Comparison of ENCODE assay signal across 19 mouse cellular contexts in genomic region chr11:64663166-64663565, GRCm38 (mm10).
DNase-seq lines count a peak whose midpoint lies in the region; ATAC-seq and TF ChIP-seq lines count a peak whose summit lies in the region.
"Had no signal": no experiment of that assay in that cellular context is flagged by ENCODE, and none has a peak within 500 bp of the region (broad histone marks: within the 10 kb centered on the region; RNA-seq: fewer than 3 reads in every experiment).

No protein-coding gene starts in this region.

- H3K27me3 ChIP-seq in forebrain, embryonic 14.5 days (replicated peaks; ENCODE audit: control insufficient read depth, insufficient read depth, low read length) = no peaks in the 10 kb centered on the region
- H3K27me3 ChIP-seq in forebrain, postnatal 0 days (ENCODE audit: insufficient read depth, low read length) = no peaks in the 10 kb centered on the region
- H3K27me3 ChIP-seq in hindbrain, embryonic 11.5 days (ENCODE audit: control insufficient read depth, insufficient read depth, low read length) = no peaks in the 10 kb centered on the region
- no peaks in the 10 kb centered on the region; the same call in 1 of the 2 replicates for H3K27me3 ChIP-seq in hindbrain, embryonic 12.5 days
- H3K27me3 ChIP-seq in midbrain, embryonic 12.5 days = no peaks in the 10 kb centered on the region
- H3K27me3 ChIP-seq: embryonic facial prominence, embryonic 12.5 days; hindbrain, embryonic 15.5 days; liver, embryonic 15.5 days had no signal

- no peak for TF ChIP-seq CTCF in forebrain, postnatal 0 days (IDR thresholded peaks at IDR 0.05; ENCODE audit: low read depth)

- no peak overlapping the region for H3K27ac ChIP-seq in forebrain, embryonic 14.5 days (ENCODE audit: low read depth, low read length)
- H3K27ac ChIP-seq in forebrain, postnatal 0 days (ENCODE audit: low read depth, low read length) = no peak overlapping the region
- no peak overlapping the region for H3K27ac ChIP-seq in hindbrain, embryonic 11.5 days (ENCODE audit: low read depth, low read length)
- no peak overlapping the region for H3K27ac ChIP-seq in hindbrain, embryonic 12.5 days
- H3K27ac ChIP-seq in midbrain, embryonic 12.5 days (replicated peaks) = no peak overlapping the region
- H3K27ac ChIP-seq: embryonic facial prominence, embryonic 12.5 days; heart, adult 2 months; hindbrain, embryonic 15.5 days; left cerebral cortex, adult 2 months; liver, embryonic 15.5 days had no signal

- WGBS in forebrain, embryonic 14.5 days = 14% methylated on average over 6 of the region's 6 CpGs
- WGBS in forebrain, postnatal 0 days = 20% methylated on average over 6 of the region's 6 CpGs
- 34% methylated on average over 6 of the region's 6 CpGs for WGBS in hindbrain, embryonic 11.5 days
- 28% methylated on average over 6 of the region's 6 CpGs for WGBS in hindbrain, embryonic 12.5 days
- WGBS in midbrain, embryonic 12.5 days = 17% methylated on average over 6 of the region's 6 CpGs

- H3K4me3 ChIP-seq in forebrain, embryonic 14.5 days (ENCODE audit: low read depth, low read length) = no peak overlapping the region
- H3K4me3 ChIP-seq in forebrain, postnatal 0 days (ENCODE audit: low read depth, low read length) = no peak overlapping the region
- no peak overlapping the region for H3K4me3 ChIP-seq in hindbrain, embryonic 11.5 days (ENCODE audit: low read depth, low read length)
- H3K4me3 ChIP-seq in hindbrain, embryonic 12.5 days = no peak overlapping the region
- no peak overlapping the region for H3K4me3 ChIP-seq in midbrain, embryonic 12.5 days
- H3K4me3 ChIP-seq: embryonic facial prominence, embryonic 12.5 days; heart, adult 2 months; hindbrain, embryonic 15.5 days; left cerebral cortex, adult 2 months; liver, embryonic 15.5 days had no signal

- no peak overlapping the region for H3K9ac ChIP-seq in forebrain, embryonic 14.5 days (ENCODE audit: low read length)
- H3K9ac ChIP-seq in forebrain, postnatal 0 days = no peak overlapping the region
- H3K9ac ChIP-seq in hindbrain, embryonic 11.5 days (ENCODE audit: low read depth, low read length) = no peak overlapping the region
- H3K9ac ChIP-seq in hindbrain, embryonic 12.5 days = no peak overlapping the region
- no peak overlapping the region for H3K9ac ChIP-seq in midbrain, embryonic 12.5 days (replicated peaks)
- H3K9ac ChIP-seq: embryonic facial prominence, embryonic 12.5 days; hindbrain, embryonic 15.5 days; liver, embryonic 15.5 days had no signal

- 0 out of 2 replicates have a peak, but pooled peaks cover 3% of the 10 kb centered on the region for H3K4me1 ChIP-seq in forebrain, embryonic 14.5 days (ENCODE audit: control insufficient read depth, insufficient read depth, low read length)
- H3K4me1 ChIP-seq in forebrain, postnatal 0 days (ENCODE audit: insufficient read depth) = 0 out of 2 replicates have a peak, but pooled peaks cover 3% of the 10 kb centered on the region
- H3K4me1 ChIP-seq in hindbrain, embryonic 11.5 days (replicated peaks; ENCODE audit: control insufficient read depth, insufficient read depth, low read length) = no peaks in the 10 kb centered on the region
- peaks cover 5% of the 10 kb centered on the region; the same call in 1 of the 2 replicates for H3K4me1 ChIP-seq in hindbrain, embryonic 12.5 days
- peaks cover 11% of the 10 kb centered on the region for H3K4me1 ChIP-seq in midbrain, embryonic 12.5 days
- H3K4me1 ChIP-seq: liver, embryonic 15.5 days had no signal

- no peak for ATAC-seq in forebrain, embryonic 14.5 days
- no peak for ATAC-seq in forebrain, postnatal 0 days
- no peak for ATAC-seq in hindbrain, embryonic 11.5 days (ENCODE audit: low FRiP score)
- no peak for ATAC-seq in hindbrain, embryonic 12.5 days (ENCODE audit: low FRiP score)
- ATAC-seq in midbrain, embryonic 12.5 days (ENCODE audit: low FRiP score, low read depth) = no peak

- peak; percentile 29 for DNase-seq in forebrain, embryonic 14.5 days (ENCODE audit: low spot score)
- DNase-seq in forebrain, postnatal 0 days = no peak
- DNase-seq in hindbrain, embryonic 11.5 days (ENCODE audit: low spot score) = peak; percentile 4
- peak; percentile 5 for DNase-seq in brain, adult 2 months (ENCODE audit: low read depth, low spot score)
- DNase-seq in right cerebral cortex, postnatal 4 days = no peak
- DNase-seq: adrenal gland, adult 8-10 months; cerebellum, adult 18-20 months; cerebellum, postnatal 36 days; heart, adult 2 months; kidney, adult 2 months; kidney, postnatal 14 days; lung, postnatal 36 days; thymus, postnatal 4 days had no signal

- no peak overlapping the region for H3K4me2 ChIP-seq in forebrain, embryonic 14.5 days (ENCODE audit: low read length)
- H3K4me2 ChIP-seq in forebrain, postnatal 0 days (ENCODE audit: low read depth) = no peak overlapping the region
- H3K4me2 ChIP-seq in hindbrain, embryonic 11.5 days (replicated peaks; ENCODE audit: low read depth, low read length) = no peak overlapping the region
- H3K4me2 ChIP-seq in hindbrain, embryonic 12.5 days (replicated peaks) = no peak overlapping the region; the same call in 1 of the 2 replicates
- 0 out of 2 replicates have a peak overlapping the region, but pooled peaks have one; percentile 0 for H3K4me2 ChIP-seq in midbrain, embryonic 12.5 days (replicated peaks)
- H3K4me2 ChIP-seq: embryonic facial prominence, embryonic 12.5 days; hindbrain, embryonic 15.5 days; liver, embryonic 15.5 days had no signal

- H3K36me3 ChIP-seq in forebrain, embryonic 14.5 days (ENCODE audit: control insufficient read depth, insufficient read depth, low read length) = no peaks in the 10 kb centered on the region
- H3K36me3 ChIP-seq in forebrain, postnatal 0 days (ENCODE audit: insufficient read depth) = no peaks in the 10 kb centered on the region
- H3K36me3 ChIP-seq in hindbrain, embryonic 11.5 days (ENCODE audit: control insufficient read depth, insufficient read depth, low read length) = no peaks in the 10 kb centered on the region
- no peaks in the 10 kb centered on the region for H3K36me3 ChIP-seq in hindbrain, embryonic 12.5 days
- no peaks in the 10 kb centered on the region for H3K36me3 ChIP-seq in midbrain, embryonic 12.5 days
- H3K36me3 ChIP-seq: embryonic facial prominence, embryonic 12.5 days; hindbrain, embryonic 15.5 days; liver, embryonic 15.5 days had no signal

- no peaks in the 10 kb centered on the region for H3K9me3 ChIP-seq in forebrain, embryonic 14.5 days (replicated peaks; ENCODE audit: control insufficient read depth, low read length)
- no peaks in the 10 kb centered on the region for H3K9me3 ChIP-seq in forebrain, postnatal 0 days (ENCODE audit: low read length)
- H3K9me3 ChIP-seq in hindbrain, embryonic 11.5 days (ENCODE audit: control insufficient read depth, low read length) = no peaks in the 10 kb centered on the region
- no peaks in the 10 kb centered on the region for H3K9me3 ChIP-seq in hindbrain, embryonic 12.5 days (replicated peaks)
- no peaks in the 10 kb centered on the region for H3K9me3 ChIP-seq in midbrain, embryonic 12.5 days
- H3K9me3 ChIP-seq: embryonic facial prominence, embryonic 12.5 days; hindbrain, embryonic 15.5 days; liver, embryonic 15.5 days had no signal

Comparison
In these comparisons a context has a peak if more than half of its experiments do, and no peak if none do; other contexts are left out.
1. DNase-seq: peak in forebrain, embryonic 14.5 days (single experiment), hindbrain, embryonic 11.5 days (single experiment) and brain, adult 2 months (single experiment); none in forebrain, postnatal 0 days (single experiment) and right cerebral cortex, postnatal 4 days (single experiment).